Mouse (Mus musculus) right cerebral cortex, postnatal 36 days (tissue): ENCODE measurements around the gene Laptm5.

Experiments used
- DNase-seq, 2 experiments: peaks; one replicate each; pipeline ENCODE4 v3.0.0; 2022; ENCODE audit warnings: low spot score in 2 of 2, mixed read lengths in 1 of 2

The Laptm5 gene

DNA sequence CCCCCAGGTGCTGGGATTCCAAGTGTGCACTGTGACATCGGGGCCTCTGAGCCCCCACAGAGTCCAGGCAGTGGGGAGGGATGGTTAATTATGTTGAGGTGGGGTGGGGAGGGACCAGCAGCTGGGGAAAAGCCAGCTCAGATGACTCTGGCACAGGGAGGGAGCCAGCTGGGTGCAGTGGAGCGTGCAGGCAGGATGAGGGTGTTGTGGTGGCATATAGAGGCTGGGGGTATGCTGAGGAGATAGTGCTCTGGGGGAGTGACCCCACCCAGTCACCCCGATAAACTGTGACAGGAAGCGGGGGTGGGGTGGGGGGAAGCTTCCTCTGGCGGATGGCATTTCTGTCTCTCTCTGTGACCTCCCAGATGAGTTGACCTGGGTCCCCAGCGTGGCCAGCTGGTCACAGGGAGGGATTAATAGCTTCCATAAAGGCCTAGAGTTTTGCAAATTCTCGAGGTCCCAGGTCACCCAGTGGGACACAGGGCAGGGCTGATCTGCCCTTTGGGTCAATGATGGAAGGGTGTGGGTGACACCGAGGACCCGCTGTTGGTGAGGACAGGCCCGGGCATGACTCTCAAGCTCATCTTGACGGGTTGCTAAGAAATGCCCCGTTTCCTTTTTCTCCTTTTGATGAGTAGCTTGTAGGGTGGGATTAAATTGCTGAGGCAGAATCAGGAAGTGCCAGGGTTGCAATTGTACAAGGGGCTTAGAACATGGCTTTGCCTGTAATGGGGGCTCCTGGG, 8.2 kb downstream of the Laptm5 start:
- no peak for DNase-seq

DNA sequence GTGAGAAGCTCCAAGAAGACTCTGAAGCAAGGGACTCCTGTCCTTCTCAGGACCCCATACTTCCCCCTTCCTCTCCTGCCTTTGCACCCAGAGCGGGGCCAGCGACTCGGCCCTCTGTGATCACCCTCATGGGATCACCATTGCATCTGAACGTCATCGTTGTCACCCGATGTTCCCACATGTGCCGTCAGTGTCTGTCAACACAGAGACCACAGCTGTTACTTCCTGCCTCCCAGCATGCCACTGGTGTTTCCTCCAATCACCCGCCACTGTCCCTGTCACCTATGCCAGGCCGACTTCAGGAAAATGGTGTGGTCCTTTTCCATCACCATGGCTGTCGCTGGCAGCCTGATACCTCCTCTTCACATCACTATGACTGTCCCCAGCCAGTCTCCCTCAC, 9.1 kb downstream of the Laptm5 start:
- DNase-seq: no peak

DNA sequence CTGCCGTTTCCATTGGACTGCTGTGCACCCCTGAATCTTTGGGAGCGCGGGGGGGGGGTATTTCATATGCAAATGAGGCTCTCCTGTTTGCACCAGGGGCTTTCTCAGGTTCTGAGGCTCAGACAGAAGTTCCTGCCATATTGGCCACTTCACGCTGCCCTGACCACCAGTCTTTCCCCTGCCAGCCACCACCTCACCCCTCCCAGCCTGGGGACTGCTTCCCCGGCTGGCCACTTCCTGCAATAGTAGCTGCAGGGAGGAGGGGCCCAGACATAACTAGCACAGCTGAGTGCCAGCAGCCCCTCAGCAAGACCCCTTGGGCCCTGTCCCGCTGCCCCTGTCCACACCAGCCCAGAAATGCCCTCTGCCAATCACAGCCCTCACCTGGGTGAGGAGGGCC, 13.3 kb downstream of the Laptm5 start:
- no peak for DNase-seq

DNA sequence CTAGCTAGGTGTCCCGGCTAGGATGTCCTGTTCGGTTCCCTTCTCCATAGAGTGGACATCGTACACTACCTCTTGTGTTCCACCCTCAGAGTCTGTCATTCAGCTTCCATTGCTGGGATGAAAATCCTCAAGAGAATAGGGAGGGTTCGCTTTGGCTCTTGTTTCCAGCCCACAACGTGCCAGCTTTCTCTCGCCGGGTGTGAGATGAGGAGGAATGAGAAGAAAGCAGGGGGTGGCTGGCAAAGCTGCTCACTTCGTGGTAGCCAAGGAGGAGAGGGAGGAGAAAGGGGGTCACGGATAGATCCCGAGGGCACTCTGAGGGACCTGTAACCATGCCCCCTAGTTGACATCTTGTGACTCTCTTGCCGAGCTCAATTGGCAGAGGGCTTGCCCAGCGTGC, 14.9 kb downstream of the Laptm5 start:
- DNase-seq: no peak

DNA sequence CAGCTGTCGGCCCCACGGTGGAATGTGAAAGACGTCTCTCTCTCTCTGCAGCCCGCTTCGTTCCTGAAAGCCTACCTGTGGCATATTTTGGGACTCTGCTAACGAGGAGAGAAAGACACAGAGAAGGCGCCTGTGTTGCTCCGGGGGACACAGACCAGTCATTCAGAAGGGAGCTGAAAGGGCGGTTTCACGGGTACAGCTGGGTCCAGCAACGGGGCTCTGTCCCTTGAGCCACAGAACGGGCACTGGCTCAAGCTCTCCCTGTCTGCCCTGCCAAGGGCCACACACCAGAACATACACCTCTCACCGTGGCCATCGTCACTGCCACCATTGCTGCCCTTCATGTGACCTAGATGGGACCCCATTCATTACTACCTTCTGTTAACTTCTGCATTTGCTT, 29.7 kb downstream of the Laptm5 start:
- DNase-seq: no peak

DNA sequence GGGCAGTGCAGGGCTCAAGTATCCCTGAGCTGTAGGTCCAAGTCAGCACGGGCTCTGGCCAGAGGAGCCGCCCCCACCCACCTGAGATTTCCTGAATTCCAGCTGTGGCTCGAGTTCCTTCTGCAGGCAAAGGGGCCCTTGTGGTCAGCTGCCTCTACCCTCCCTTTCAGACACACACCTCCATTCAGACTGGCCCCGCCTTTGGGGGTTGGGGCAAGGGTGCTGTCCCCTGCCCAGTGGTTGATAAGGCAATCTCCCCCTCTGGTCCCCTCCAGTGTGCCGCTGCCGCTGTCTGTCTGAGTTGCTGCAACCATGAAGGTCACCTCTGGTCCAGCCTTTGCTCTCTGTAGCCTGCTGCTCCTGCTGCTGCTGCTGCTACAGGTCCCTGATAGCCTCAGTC, 31.2 kb downstream of the Laptm5 start, which contains the start of gene Matn1:
TSS of gene Matn1 (plus strand) at position 274 of the 400 bp plus-strand sequence.
- no peak for DNase-seq

DNA sequence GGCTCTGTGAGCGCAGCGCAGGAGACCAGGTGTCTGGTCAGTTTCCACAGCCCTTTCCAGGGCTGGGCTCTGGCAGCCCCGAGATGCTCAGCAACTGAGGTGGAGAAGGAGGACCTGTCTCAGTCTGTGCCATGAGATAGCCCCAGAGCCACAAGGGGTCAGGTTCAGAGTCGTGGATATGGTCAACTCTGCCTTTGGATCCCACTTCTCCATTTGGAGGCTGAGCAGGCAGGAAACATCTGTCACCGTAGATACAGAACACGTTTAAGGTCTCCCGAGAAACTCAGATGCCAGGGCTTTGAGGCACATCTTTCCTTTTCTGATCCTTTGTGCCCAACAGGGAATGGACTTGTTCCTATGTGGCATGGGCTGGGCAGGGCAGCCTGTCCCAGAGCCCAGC, 31.9 kb downstream of the Laptm5 start:
- no peak for DNase-seq

DNA sequence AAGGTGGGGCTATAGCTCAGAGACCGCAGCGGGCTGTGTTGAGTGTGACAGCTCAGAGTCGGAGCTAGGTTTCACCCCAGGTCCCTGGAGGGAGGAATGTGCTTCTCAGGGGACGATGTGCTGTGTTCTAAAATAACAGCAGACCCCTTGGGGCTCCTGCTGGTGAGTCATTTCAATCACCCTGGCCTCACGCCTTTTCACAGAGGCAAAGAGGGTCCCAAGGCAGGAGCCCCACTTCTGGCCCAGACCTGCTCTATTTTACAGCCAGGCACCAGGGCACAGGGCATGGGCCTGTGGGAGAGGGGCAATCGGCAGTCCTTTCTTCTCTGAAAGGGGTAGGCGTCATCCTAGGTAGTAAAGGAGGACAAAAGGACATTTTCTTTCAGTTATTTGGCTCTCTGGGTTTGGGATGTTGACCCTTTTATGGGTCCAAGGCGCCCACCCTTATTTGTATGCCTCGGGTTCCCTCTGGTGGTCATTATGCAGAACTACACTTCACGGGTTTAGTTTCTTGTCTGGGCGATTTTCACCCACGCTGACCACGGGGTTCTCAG, 34.2 kb downstream of the Laptm5 start:
- DNase-seq: no peak

DNA sequence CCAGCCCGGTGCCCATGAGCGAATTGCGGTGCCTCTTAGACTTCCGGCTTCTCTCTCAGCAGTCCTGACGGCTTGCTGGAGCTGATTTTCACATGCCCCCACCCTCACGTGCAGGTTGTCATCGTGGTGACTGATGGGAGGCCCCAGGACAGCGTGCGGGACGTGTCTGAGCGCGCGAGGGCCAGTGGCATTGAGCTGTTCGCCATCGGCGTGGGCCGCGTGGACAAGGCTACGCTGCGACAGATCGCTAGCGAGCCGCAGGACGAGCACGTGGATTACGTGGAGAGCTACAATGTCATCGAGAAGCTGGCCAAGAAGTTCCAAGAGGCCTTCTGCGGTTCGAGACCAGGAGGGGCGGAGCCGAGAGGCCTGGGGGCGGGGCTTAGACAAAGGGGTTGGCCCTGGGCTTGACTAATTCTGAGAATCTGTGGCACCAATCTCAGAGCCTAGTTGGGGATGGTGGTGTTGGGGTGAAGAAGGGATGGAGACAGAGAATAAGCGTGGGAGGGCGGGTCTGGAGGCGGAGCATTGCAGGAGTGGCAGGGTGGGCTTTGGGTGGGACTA, 37.0 kb downstream of the Laptm5 start:
- no peak for DNase-seq

DNA sequence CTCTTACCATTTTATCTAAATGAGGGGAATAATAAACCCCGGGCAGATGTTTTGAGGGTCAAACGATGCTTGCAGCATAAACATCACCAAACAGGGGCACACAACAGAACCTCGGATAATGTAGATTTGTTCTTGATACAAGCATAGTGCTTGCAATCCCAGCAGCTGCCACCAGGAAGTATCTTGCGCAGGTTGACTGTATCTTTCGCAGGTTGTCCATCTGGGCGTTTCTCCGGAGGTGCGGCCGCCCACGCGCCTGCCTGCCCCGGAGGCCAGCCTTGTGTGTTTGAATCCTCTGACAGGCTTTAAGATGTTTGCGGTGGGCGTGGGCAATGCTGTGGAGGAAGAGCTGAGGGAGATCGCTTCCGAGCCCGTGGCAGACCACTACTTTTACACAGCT, 39.6 kb downstream of the Laptm5 start:
- no peak for DNase-seq

DNA sequence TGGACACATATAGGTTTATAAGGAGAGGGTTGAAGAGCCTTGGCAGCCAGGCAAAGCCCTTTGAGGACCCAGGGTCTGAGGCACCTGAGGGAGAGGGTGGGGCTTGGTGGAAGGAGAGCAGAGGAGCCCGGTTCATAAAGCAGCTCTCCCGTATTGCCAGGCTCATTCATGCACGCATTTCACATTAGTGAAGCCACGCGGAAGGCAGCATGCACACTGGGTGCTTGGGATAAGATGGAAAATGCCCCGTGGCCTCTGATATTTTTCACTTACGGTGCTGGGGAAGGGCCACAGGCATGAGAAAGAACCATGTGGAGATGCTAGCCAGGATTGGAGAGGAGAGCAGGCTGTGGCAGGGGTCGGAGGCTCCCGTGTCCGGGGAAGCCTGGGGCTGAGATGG, 44.2 kb downstream of the Laptm5 start:
- no peak for DNase-seq

DNA sequence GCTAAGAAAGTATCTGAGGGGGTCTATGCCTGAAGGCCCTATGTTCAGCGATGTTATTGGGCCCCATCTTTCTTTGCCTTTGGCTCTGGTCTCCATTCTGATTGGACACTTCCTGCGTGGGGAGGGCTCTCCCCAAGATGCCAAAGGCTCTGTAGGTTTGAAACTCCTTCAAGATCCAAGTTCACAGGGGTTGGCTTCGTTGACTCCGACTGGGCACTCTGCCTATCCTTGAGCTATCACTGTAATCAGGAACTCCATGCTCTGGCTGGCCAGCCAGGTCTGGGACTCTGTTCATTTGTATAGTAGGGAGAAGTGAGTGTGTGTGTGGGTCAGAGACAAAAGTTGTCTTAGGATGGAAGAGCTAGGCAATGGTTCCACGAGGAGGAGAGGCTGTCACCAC, 45.9 kb downstream of the Laptm5 start:
- no peak for DNase-seq

DNA sequence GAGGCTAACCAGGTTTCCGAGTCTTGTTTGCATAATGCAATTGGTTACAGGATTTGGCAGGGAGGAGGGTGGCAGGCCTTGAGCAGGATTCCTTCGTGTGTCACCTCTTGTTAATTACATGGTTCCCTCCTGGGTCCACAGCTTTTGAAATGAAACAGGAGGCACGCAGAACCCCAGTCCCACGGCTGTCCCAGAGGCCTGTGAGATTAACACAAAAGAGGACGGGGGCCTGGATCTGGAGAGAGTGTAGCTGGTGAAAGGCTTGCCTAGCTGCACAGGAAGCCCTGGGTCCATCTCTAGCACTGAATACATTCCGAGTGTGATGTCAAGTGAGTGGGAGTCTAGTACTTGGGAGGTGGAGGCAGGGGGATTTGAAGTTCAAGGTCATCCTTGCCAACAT, 46.8 kb downstream of the Laptm5 start:
- no peak for DNase-seq

DNA sequence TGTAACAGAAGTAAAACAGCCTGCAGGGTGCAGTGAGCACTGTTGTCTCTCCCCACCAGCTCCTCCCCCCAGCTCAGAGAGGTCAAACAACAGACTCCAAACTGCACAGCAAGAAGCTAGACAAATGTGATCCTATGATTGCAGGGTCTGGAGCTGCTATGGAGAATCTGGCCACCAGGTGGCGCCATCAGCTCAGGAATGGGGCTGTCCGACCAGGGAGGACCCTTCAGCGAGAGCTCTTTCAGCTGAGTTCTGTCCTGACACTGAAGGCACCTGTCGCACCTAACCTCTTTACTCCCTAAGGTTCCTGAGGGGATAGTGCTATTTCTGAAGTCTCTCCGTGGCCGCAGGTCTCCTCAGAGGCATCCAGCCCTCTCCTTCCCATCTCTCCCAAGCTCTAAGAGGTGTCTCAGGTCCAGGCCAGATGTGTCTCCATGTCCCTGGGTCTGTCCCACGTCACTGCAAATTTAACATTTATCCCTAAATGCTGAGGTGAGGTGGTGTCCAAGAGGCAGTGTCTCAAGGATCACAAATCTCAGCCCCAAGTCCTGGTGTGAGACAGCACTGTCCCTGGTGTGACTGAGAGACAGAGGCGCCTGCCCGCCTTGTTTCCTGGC, 47.3 kb downstream of the Laptm5 start:
- DNase-seq: peak; percentile 54 to 73

DNA sequence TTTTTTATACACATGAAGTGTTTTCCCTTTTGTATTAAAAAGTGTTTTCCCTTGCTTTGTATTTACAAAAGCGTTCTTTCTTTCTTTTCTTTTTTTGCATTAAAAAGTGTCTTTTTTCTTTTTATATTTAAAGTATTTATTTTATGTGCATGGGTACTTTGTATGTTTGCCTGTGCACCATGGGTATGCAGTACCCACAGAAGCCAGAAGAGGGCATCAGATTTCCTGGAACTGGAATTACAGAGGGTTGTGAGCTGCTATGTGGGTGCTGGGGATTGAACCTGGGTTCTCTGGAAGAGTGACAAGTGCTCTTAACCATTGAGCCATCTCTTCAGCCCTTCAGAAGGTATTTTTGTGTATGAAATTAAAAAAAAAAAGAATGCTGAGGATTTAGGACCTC, 58.4 kb downstream of the Laptm5 start:
- no peak for DNase-seq

DNA sequence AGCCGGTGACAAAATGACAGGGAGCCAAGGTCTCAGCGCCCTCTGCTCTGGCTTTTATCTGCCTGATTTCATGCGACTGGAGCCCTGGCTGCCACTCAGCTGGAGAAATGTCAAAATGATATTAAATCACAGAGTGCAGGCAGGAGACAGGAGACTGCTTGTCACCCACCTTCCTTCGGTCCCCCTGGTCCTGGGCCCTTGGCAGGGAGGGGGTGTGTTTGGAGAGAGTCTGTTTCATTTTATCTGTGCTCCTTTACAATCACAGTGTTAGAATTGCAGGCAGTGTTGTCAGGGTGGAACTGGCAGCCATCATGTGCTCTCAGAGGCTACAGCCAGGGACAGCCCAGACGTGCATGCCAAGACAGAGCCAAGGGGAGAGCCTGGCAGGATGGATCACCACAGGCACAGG, 59.5 kb downstream of the Laptm5 start:
- DNase-seq: no peak

DNA sequence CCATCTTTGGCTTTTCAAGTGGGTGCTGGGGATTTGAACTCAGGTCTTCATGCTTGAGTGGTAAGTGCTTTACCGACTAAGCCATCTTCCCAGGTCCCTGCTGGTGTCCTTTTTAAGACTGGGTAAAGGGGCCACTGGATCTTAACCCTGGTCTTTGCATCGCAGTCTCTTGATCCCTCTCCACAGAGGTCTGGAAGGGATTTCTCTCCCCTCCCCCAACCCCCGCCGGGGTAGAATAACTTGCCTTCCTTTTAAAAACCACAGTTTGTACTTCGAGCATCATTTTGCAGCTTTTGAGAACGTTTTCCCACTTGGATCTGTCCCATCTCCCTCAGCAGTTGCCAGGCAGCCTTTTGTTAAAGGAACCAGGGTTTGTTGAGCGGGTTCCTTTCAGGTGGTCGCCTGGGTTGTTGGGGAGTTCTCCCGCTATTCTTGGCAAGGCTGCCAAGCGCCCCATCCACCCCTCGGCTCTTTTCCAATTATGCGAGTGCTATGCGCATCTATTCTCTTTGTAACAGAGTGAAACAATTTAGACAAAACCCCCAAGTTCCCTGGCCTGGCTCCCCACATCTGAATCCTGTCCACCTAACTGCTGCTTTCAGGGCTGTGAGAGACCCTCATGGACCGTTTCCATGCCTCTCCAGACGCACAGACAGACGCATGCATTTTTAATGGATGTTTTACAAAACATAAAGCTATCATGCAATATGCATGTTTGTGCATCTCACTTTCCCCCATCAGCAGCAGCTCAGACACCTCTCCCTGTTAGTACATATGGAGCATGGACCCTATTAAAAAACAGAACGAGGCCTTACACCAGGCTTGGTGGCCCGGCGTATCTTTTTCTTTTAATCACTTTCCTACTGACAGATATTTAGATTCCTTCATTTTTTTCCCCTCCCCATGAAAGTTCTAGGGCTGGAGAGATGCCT, 60.7 kb downstream of the Laptm5 start:
- DNase-seq: peak in 1 of 2 experiments; percentile 18

DNA sequence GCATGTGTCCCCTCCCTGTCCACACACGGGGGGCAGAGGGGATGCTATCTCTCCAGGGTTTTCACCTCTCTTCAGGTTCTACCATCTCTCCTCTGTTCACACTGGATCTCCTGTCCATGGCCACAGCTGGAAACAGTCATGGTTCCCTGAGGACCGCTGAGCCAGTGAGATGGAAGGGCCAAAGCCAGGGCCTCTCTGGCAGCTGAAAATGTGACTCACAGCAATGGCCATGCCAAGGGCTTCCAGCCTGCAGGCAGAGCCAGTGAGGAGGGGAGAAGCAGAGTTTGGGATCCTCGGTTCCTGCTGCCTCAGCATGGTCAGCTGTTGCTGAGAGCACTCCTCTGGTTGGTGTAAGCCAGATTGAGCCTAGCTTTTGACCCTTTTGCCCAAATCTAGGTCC, 66.1 kb downstream of the Laptm5 start:
- DNase-seq: no peak

DNA sequence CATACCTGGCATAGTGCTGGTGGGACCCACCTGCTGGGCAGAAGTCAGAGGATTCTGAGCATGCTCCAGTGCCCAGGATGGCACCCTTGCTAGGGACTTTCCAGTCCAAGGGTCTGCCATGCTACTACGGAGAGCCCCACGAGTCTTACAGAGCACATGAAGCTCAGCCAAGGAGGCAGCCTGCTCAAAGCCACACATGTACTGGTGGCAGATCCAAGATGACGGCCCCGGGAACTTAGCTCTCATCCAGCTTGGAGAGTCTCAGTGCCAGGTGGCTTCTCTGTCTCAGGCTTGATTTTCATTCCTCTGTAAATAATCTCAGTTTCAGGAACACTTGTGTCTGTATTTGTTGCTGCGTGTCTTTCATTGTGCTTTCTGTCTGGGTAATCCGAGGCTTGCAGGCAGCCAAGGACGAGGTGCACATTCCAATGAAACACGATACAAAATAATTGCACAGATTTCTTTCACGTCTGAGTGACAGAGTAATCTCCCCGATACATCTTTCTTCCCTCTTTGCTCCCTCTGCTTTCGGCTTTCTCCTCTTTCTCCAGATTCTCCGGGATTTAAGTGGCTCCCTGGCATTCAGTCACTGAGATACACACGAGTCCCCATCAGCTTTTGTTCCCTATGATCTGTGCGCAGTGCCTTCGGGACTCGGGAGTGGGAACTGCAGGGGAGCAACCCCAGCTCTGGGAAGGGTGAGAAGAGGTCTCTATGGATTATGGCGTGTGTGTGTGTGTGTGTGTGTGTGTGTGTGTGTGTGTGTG, 71.7 kb downstream of the Laptm5 start:
- DNase-seq: no peak
